Mouse (Mus musculus): ENCODE data around the gene Nap1l1.
"Not testable (repeated sequence)": the region's sequence is repeated elsewhere in the genome, so short reads cannot be mapped to it uniquely, and the experiment has no call there.

Gene Nap1l1

GRCm38 (mm10) chr10:111472686-111473510 is at the start of gene Nap1l1:
Gene Nap1l1 (plus strand): TSS chr10:111473223.
- DNase-seq, result peak; percentile 98

- DNase-seq, result no peak
Measured at GRCm38 (mm10) chr10:111426491-111426890, 46.5 kb upstream of the Nap1l1 start.

GRCm38 (mm10) chr10:111433502-111433901 is 39.5 kb upstream of the Nap1l1 start:
- DNase-seq, result no peak

- no peak for DNase-seq
Measured at GRCm38 (mm10) chr10:111441034-111441440, 32.0 kb upstream of the Nap1l1 start.

- DNase-seq, result no peak
Measured at GRCm38 (mm10) chr10:111444199-111444598, 28.8 kb upstream of the Nap1l1 start.

- no peak for DNase-seq
Measured at GRCm38 (mm10) chr10:111445939-111446671, 26.9 kb upstream of the Nap1l1 start.

- DNase-seq, result not testable (repeated sequence)
Measured at GRCm38 (mm10) chr10:111446672-111447008, 26.4 kb upstream of the Nap1l1 start.

GRCm38 (mm10) chr10:111449662-111450061 is 23.4 kb upstream of the Nap1l1 start:
- DNase-seq, result not testable (repeated sequence)

GRCm38 (mm10) chr10:111451683-111452322 is 21.2 kb upstream of the Nap1l1 start:
- DNase-seq, result no peak

GRCm38 (mm10) chr10:111452426-111452825 is 20.6 kb upstream of the Nap1l1 start:
- DNase-seq, result no peak

GRCm38 (mm10) chr10:111454698-111455308 is 18.2 kb upstream of the Nap1l1 start:
- DNase-seq, result no peak

GRCm38 (mm10) chr10:111458088-111458487 is 14.9 kb upstream of the Nap1l1 start:
- DNase-seq, result no peak

GRCm38 (mm10) chr10:111459040-111459439 is 14.0 kb upstream of the Nap1l1 start:
- no peak for DNase-seq

- DNase-seq, result no peak
Measured at GRCm38 (mm10) chr10:111459874-111460273, 13.1 kb upstream of the Nap1l1 start.

GRCm38 (mm10) chr10:111460381-111460780 is 12.6 kb upstream of the Nap1l1 start:
- no peak for DNase-seq

GRCm38 (mm10) chr10:111464833-111465232 is 8.2 kb upstream of the Nap1l1 start:
- no peak for DNase-seq

- DNase-seq, result no peak
Measured at GRCm38 (mm10) chr10:111465409-111465808, 7.6 kb upstream of the Nap1l1 start.

GRCm38 (mm10) chr10:111471166-111471565 is 1.9 kb upstream of the Nap1l1 start:
- DNase-seq, result peak; percentile 30 to 35

- DNase-seq, result no peak
Measured at GRCm38 (mm10) chr10:111473511-111474371, 718 bp downstream of the Nap1l1 start.

GRCm38 (mm10) chr10:111476301-111476700 is 3.3 kb downstream of the Nap1l1 start:
- DNase-seq, result no peak

GRCm38 (mm10) chr10:111476989-111477510 is 4.0 kb downstream of the Nap1l1 start:
- no peak for DNase-seq

- no peak for DNase-seq
Measured at GRCm38 (mm10) chr10:111479599-111479998, 6.6 kb downstream of the Nap1l1 start.

All from spleen, adult 18-20 months (tissue).